Mouse (Mus musculus) kidney, embryonic 14.5 days (tissue): ENCODE data around the gene 4930432K21Rik. TPM values are rescaled to one million over a fixed set of nuclear protein-coding genes. Genes with fewer than 3 reads are reported as not detected.

Experiments
- ATAC-seq: fragments of 200-750 bp; cut with Nextera tagmentation; 2 replicates; pipeline ENCODE4 v1.8.0; 2017; ENCODE audit warnings: moderate number of reproducible peaks, mild to moderate bottlenecking, moderate TSS enrichment, moderate library complexity; ENCODE audit not compliant: low FRiP score, low TSS enrichment
- H3K27ac ChIP-seq: fragments of 300-500 bp; sonication (generic); 2 replicates; pipeline ENCODE4 v1.5.1; 2014; ENCODE audit warnings: low read depth, mild to moderate bottlenecking, low read length, moderate library complexity, mixed read lengths
- H3K27me3 ChIP-seq: fragments of 300-500 bp; sonication (generic); 2 replicates; pipeline ENCODE4 v1.6.1; 2014; ENCODE audit warnings: mild to moderate bottlenecking, low read length; ENCODE audit not compliant: control insufficient read depth, insufficient read depth
- H3K36me3 ChIP-seq: fragments of 300-500 bp; sonication (generic); 2 replicates; pipeline ENCODE4 v1.6.1; 2014; ENCODE audit warnings: low read length, mixed read lengths; ENCODE audit not compliant: control insufficient read depth, insufficient read depth
- H3K4me1 ChIP-seq: fragments of 300-500 bp; sonication (generic); 2 replicates; pipeline ENCODE4 v1.6.1; 2014; ENCODE audit warnings: low read length, mixed read lengths; ENCODE audit not compliant: control insufficient read depth, insufficient read depth
- H3K4me2 ChIP-seq: fragments of 300-500 bp; sonication (generic); replicated peaks from 2 replicates; pipeline ENCODE4 v1.6.1; 2014; ENCODE audit warnings: low read depth, mild to moderate bottlenecking, low read length
- H3K4me3 ChIP-seq: fragments of 300-500 bp; sonication (generic); 2 replicates; pipeline ENCODE4 v1.5.1; 2014; ENCODE audit warnings: mild to moderate bottlenecking, low read length
- H3K9ac ChIP-seq: fragments of 300-500 bp; sonication (generic); 2 replicates; pipeline ENCODE4 v1.6.1; 2014; ENCODE audit warnings: low read depth, mild to moderate bottlenecking, low read length, moderate library complexity
- H3K9me3 ChIP-seq: fragments of 300-500 bp; sonication (generic); 2 replicates; pipeline ENCODE4 v1.6.1; 2016; ENCODE audit warnings: low read length; ENCODE audit not compliant: control insufficient read depth
- WGBS: fragments of 180-500 bp; shearing (Covaris S2); extraction: QIAGEN DNeasy Blood & Tissue Kit; methylation state at CpG from one replicate; pipeline ENCODE4 v1.1.7; 2014; 5-methylcytosine and 5-hydroxymethylcytosine counted together
- polyA plus RNA-seq: library from polyadenylated mRNA; unstranded; fragments of >200 nt; fragmentation: Nextera tagmentation; extraction: Ambion mirVana; gene quantifications from 2 replicates; pipeline ENCODE4 v1.2.1, GENCODE M21; 2014

4930432K21Rik gene
- polyA plus RNA-seq, 1 experiment from 2014 or later, result 1.2 TPM

DNA sequence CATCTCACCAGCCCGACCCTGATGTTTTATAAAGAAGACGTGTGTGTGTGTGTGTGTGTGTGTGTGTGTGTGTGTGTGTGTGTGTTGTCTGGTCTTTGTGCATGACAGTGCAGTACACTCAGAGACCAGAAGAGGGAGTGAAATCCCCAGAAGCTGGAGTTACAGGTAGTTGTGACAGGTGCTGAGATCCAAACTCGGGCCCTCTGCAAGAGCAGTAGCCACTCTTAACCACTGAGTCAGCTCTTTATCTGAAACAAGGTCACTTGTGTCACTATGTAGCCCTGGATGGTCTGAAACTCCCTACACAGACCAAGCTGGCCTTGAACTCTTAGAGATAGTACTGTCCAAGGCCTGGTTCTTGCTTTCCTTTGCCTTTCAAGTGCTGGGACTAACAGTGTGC, 58.8 kb downstream of the 4930432K21Rik start:
- 84% methylated on average over 3 of the region's 3 CpGs for WGBS
- ATAC-seq, result no peak
- Histone ChIP-seq H3K27ac (peak overlapping the region; percentile 72; the same call in 1 of the 2 replicates), H3K36me3 (peaks cover 27% of the 10 kb centered on the region), H3K27me3 (no peaks in the 10 kb centered on the region), H3K9ac (no peak overlapping the region), H3K4me3 (no peak overlapping the region), H3K4me1 (peaks cover 44% of the 10 kb centered on the region), H3K4me2 (no peak overlapping the region), H3K9me3 (no peaks in the 10 kb centered on the region)

- ATAC-seq, result no peak
- Histone ChIP-seq H3K9ac (no peak overlapping the region; the same call in 1 of the 2 replicates), H3K36me3 (peaks cover 37% of the 10 kb centered on the region), H3K4me3 (no peak overlapping the region), H3K9me3 (no peaks in the 10 kb centered on the region), H3K27ac (peak overlapping the region; percentile 72), H3K4me1 (peaks cover 36% of the 10 kb centered on the region), H3K27me3 (no peaks in the 10 kb centered on the region), H3K4me2 (no peak overlapping the region)
- 51% methylated on average over 7 of the region's 7 CpGs for WGBS
Observed at GRCm38 (mm10) chr8:84207811-84208210, 60.0 kb downstream of the 4930432K21Rik start.

DNA sequence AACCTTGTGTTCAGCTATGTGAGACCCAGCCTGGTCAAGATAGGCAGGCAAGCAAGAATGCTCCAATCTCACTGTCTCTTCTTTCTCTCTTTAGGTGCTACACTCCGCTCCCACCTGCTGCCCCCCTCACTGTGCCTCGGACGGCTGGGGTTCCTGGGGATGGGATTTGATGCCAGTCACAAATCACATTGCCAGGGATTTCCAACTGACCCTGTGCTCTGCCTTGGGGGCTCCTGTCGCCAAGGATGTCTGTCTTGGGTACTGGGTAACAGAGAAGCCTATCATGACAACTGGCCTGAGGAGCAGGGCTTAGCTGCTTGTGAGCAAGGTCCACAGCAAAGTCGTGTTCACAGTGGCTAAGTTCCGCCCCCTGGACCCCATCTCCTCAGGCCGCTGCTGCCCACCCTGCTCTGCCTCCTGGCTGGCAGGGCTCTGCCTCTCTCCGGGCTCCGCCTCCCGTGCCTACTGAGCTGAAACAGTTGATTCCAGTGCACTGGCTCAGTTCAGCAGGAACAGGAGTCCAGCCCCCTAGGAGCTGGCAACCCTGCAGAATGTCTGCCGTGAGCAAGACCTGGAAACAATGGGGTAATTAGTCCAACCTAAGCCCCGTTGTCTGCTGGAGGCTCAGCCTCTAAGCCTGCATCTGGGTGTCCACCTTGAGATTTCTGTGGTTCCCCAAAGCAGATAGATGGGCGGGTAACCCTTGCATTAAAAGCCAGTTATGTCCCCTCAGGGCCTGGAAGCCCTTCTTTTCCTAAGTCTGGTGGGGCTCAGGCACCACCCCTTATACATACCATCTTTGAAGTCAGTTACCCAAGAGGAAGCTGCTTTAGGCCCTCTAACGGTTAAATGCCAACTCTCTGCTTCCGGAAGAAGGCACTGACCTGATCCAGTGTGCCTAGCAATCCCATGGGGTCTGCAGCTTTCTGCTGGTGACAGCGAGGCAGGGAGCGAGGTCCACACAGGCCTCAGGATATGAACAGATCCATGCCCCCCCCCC, 60.9 kb downstream of the 4930432K21Rik start:
- Histone ChIP-seq H3K4me1 (peaks cover 32% of the 10 kb centered on the region), H3K4me3 (no peak overlapping the region), H3K27me3 (no peaks in the 10 kb centered on the region), H3K4me2 (no peak overlapping the region; the same call in 1 of the 2 replicates), H3K9me3 (no peaks in the 10 kb centered on the region), H3K36me3 (peaks cover 45% of the 10 kb centered on the region), H3K27ac (peak overlapping the region; percentile 72), H3K9ac (no peak overlapping the region)
- ATAC-seq, result peak; percentile 68
- 37% methylated on average over 17 of the region's 17 CpGs for WGBS

GRCm38 (mm10) chr8:84210167-84210791, 62.5 kb downstream of the 4930432K21Rik start:
- ATAC-seq, result peak; percentile 58; the same call in 1 of the 2 replicates
- 61% methylated on average over 34 of the region's 34 CpGs for WGBS
- H3K36me3 ChIP-seq, result peaks cover 59% of the 10 kb centered on the region

GRCm38 (mm10) chr8:84211202-84211601, 63.4 kb downstream of the 4930432K21Rik start:
- no peak for ATAC-seq
- H3K36me3 ChIP-seq, result peaks cover 68% of the 10 kb centered on the region
- no peaks in the 10 kb centered on the region for H3K9me3 ChIP-seq
- no peak overlapping the region for H3K4me2 ChIP-seq
- no peak overlapping the region for H3K4me3 ChIP-seq
- no peak overlapping the region for H3K27ac ChIP-seq
- no peak overlapping the region for H3K9ac ChIP-seq
- peaks cover 28% of the 10 kb centered on the region for H3K4me1 ChIP-seq
- H3K27me3 ChIP-seq, result no peaks in the 10 kb centered on the region
- 89% methylated on average over 3 of the region's 3 CpGs for WGBS

More at GRCm38 (mm10) chr8:84210167-84210791, 62.5 kb downstream of the 4930432K21Rik start:
- Histone ChIP-seq H3K4me2 (no peak overlapping the region), H3K27me3 (no peaks in the 10 kb centered on the region), H3K9me3 (no peaks in the 10 kb centered on the region), H3K4me1 (peaks cover 28% of the 10 kb centered on the region), H3K9ac (no peak overlapping the region), H3K27ac (no peak overlapping the region), H3K4me3 (no peak overlapping the region)

DNA sequence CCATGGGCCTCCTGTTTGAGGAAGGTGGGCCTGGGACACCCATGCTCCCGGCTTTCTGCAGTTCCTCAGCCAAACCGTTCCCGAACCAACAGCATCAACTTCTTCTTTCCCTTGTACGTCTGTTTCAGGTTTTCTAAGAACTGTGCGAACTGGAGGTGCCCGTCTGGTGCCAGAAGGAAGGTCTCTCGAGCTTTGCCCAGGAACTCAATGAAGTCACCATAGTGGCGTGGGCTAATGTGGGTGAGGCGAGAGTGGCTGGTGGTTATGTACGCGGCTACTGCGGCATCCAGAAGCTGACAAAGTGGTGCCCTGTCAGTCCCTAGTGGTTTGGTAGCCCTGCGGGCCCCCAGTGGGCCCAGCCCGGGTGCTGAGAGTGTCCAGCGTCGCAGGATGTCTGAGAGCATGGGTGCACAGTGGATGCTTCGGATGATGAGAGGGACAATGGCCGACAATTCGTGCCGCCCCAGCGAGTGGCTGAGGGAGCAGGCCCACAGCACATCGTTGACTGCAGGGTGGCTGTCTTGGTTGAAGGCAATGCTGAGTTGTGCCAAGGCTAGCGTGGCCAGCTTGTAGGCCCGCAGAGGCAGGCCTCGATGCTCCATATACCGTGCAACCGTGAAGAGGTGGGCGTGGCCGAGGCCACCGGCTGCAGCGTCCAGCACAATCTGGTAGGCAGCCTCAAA, 64.2 kb downstream of the 4930432K21Rik start:
- no peak for ATAC-seq
- no peak overlapping the region for H3K9ac ChIP-seq
- peaks cover 77% of the 10 kb centered on the region for H3K36me3 ChIP-seq
- H3K4me1 ChIP-seq, result peaks cover 28% of the 10 kb centered on the region
- no peak overlapping the region for H3K27ac ChIP-seq
- H3K9me3 ChIP-seq, result no peaks in the 10 kb centered on the region
- H3K27me3 ChIP-seq, result no peaks in the 10 kb centered on the region
- WGBS, result 92% methylated on average over 31 of the region's 31 CpGs
- H3K4me2 ChIP-seq, result no peak overlapping the region
- H3K4me3 ChIP-seq, result no peak overlapping the region

- H3K9ac ChIP-seq, result no peak overlapping the region
- no peaks in the 10 kb centered on the region for H3K27me3 ChIP-seq
- H3K4me3 ChIP-seq, result no peak overlapping the region
- no peak for ATAC-seq
- WGBS, result 86% methylated on average over 4 of the region's 4 CpGs
- peaks cover 17% of the 10 kb centered on the region for H3K4me1 ChIP-seq
- no peaks in the 10 kb centered on the region for H3K9me3 ChIP-seq
- no peak overlapping the region for H3K27ac ChIP-seq
- H3K36me3 ChIP-seq, result peaks cover 89% of the 10 kb centered on the region
- no peak overlapping the region for H3K4me2 ChIP-seq
Observed at GRCm38 (mm10) chr8:84213277-84213676, 65.5 kb downstream of the 4930432K21Rik start.

GRCm38 (mm10) chr8:84217206-84217605, 69.4 kb downstream of the 4930432K21Rik start:
- no peak overlapping the region for H3K4me3 ChIP-seq
- no peaks in the 10 kb centered on the region for H3K9me3 ChIP-seq
- WGBS, result 92% methylated on average over 11 of the region's 11 CpGs
- no peak overlapping the region for H3K27ac ChIP-seq
- H3K4me1 ChIP-seq, result no peaks in the 10 kb centered on the region
- H3K36me3 ChIP-seq, result peaks cover 91% of the 10 kb centered on the region
- H3K4me2 ChIP-seq, result no peak overlapping the region
- H3K9ac ChIP-seq, result no peak overlapping the region
- ATAC-seq, result no peak
- no peaks in the 10 kb centered on the region for H3K27me3 ChIP-seq
